Mouse (Mus musculus) limb, embryonic 10.5 days (tissue): ENCODE results near the gene Adamts17. TPM values are rescaled to one million over a fixed set of nuclear protein-coding genes. Genes with fewer than 3 reads are reported as not detected.
A peak's percentile ranks its signal among the peaks of the same experiment; 100 is the strongest.

Source experiments
- DNase-seq: peaks from one replicate; pipeline ENCODE4 v3.0.0-alpha.2; 2017; ENCODE audit warnings: low spot score
- H3K27ac ChIP-seq: fragments of 300-500 bp; sonication (generic); 2 replicates; pipeline ENCODE4 v1.5.1; 2016; ENCODE audit warnings: mild to moderate bottlenecking
- H3K27me3 ChIP-seq: fragments of 300-500 bp; sonication (generic); 2 replicates; pipeline ENCODE4 v1.6.1; 2016; ENCODE audit warnings: low read depth, mild to moderate bottlenecking; ENCODE audit not compliant: poor library complexity, severe bottlenecking
- H3K36me3 ChIP-seq: fragments of 300-500 bp; sonication (generic); 2 replicates; pipeline ENCODE4 v1.6.1; 2016; ENCODE audit warnings: mild to moderate bottlenecking, moderate library complexity
- H3K4me1 ChIP-seq: fragments of 300-500 bp; sonication (generic); 2 replicates; pipeline ENCODE4 v1.6.1; 2016
- H3K4me3 ChIP-seq: fragments of 300-500 bp; sonication (generic); 2 replicates; pipeline ENCODE4 v1.5.1; 2016; ENCODE audit warnings: mild to moderate bottlenecking, moderate library complexity
- H3K9me3 ChIP-seq: fragments of 300-500 bp; sonication (generic); replicated peaks from 2 replicates; pipeline ENCODE4 v1.6.1; 2016; ENCODE audit warnings: mild to moderate bottlenecking
- WGBS: fragments of 180-500 bp; shearing (Covaris S2); methylation state at CpG from one replicate; pipeline ENCODE4 v1.1.7; 2016; 5-methylcytosine and 5-hydroxymethylcytosine counted together
- polyA plus RNA-seq: library from polyadenylated mRNA; unstranded; fragments of >200 nt; fragmentation: Nextera tagmentation; extraction: Ambion mirVana; gene quantifications from 2 replicates; pipeline ENCODE4 v1.2.1, GENCODE M21; 2016

The Adamts17 gene
- polyA plus RNA-seq, 1 experiment from 2014 or later: 6.7 TPM

DNA sequence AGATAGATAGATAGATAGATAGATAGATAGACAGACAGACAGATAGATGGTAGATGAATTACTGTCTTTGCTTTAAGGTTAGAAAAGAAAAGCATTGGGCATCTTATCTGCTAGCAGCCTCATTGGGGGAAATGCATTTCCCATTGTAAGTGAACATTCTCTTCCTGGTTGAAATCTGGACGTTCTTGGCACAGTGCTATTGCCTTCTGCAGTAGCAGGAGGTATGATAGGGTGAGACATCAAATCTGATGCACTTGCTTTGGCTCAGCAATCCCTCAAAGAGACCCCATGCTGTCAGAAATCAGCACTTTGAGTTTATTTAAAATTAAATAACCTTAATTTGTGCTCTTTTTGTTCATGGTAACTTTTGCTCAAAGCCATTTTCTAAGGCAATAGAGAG, 164.1 kb downstream of the Adamts17 start:
- WGBS: 81% methylated on average over 1 of the region's 1 CpGs
- Histone ChIP-seq H3K27ac (no peak overlapping the region), H3K27me3 (no peaks in the 10 kb centered on the region), H3K4me1 (no peaks in the 10 kb centered on the region), H3K4me3 (no peak overlapping the region), H3K9me3 (no peaks in the 10 kb centered on the region), H3K36me3 (peaks cover 17% of the 10 kb centered on the region)
- no peak for DNase-seq

DNA sequence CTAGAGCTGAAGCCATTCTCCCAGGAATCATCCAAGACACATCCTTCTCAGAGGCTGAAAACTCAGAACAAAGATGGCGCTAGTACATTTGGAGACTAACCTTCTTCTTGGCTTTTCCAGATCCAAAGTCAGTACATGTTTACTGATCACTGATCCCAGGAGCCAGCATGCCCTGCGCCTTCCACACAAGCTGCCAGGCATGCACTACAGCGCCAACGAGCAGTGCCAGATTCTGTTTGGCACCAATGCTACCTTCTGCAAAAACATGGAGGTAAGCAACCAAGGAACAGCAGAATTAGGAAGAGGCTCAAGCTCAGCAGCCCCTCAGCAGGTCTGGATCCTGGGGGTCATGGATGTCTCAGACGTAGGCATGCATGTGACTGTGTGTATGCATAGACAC, 164.7 kb downstream of the Adamts17 start:
- no peak for DNase-seq
- Histone ChIP-seq H3K27me3 (no peaks in the 10 kb centered on the region), H3K27ac (no peak overlapping the region), H3K9me3 (no peaks in the 10 kb centered on the region), H3K4me3 (no peak overlapping the region), H3K36me3 (peaks cover 17% of the 10 kb centered on the region), H3K4me1 (no peaks in the 10 kb centered on the region)
- WGBS: 94% methylated on average over 5 of the region's 5 CpGs

DNA sequence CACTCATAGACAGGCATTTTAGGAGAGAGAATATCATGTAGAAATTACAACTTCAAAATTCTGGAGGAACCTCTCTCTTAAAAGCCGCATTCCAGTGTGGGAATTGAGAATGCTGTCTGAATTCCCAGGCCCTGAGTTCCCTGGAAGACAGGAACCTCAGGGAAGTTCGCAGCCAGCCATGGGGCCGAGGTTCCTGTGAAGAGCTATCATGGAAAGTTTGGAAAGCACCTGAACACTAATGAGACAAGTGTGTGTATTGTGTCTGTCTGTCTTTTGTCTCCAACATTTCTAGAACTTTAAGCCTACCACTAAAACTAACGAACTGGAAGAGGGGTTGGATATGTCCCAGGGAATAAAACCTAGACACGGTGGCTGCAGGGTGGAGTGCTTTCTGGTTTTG, 170.3 kb downstream of the Adamts17 start:
- Histone ChIP-seq H3K27me3 (no peaks in the 10 kb centered on the region), H3K27ac (no peak overlapping the region), H3K4me1 (peaks cover 3% of the 10 kb centered on the region; the same call in 1 of the 2 replicates), H3K36me3 (peaks cover 11% of the 10 kb centered on the region), H3K4me3 (no peak overlapping the region), H3K9me3 (no peaks in the 10 kb centered on the region)
- 88% methylated on average over 5 of the region's 5 CpGs for WGBS
- DNase-seq: no peak

DNA sequence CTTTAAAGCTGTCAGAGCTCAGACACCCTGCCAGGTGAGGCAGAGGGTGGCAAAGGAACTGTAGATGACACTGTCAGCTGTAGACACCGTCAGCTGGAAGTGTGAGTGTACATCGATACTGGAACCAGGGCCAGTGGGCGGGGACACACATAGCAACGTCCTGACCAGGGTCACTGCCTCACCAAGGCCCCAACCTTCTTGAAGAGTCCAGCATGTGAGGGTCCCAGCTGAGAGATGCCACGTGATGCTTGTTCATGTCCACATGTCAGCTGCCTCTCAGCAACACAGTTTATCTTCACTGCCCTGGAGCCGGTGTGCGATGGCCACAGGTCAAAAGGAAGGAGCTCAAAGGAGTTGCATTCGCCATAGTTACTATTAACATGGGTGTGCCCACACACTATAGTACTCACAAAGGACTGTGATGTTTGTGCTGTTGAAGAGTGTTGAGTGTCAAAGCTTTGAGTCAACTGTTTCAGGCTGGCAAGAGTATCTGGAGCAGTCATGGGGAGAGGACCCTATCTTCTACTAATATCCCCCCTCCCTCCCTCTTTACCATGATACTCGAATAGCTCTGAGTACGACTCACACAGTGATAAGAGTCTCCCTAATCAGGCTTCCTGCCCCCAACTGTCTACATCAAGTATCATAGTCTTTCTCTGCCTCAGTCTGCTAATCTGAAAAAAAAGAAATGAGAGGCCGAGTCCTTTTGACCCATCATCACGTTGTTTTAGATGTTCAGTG, 172.6 kb downstream of the Adamts17 start:
- Histone ChIP-seq H3K9me3 (no peaks in the 10 kb centered on the region), H3K27me3 (no peaks in the 10 kb centered on the region), H3K4me3 (no peak overlapping the region), H3K4me1 (peaks cover 3% of the 10 kb centered on the region; the same call in 1 of the 2 replicates), H3K27ac (no peak overlapping the region), H3K36me3 (peaks cover 4% of the 10 kb centered on the region)
- DNase-seq: no peak
- 83% methylated on average over 12 of the region's 12 CpGs for WGBS

DNA sequence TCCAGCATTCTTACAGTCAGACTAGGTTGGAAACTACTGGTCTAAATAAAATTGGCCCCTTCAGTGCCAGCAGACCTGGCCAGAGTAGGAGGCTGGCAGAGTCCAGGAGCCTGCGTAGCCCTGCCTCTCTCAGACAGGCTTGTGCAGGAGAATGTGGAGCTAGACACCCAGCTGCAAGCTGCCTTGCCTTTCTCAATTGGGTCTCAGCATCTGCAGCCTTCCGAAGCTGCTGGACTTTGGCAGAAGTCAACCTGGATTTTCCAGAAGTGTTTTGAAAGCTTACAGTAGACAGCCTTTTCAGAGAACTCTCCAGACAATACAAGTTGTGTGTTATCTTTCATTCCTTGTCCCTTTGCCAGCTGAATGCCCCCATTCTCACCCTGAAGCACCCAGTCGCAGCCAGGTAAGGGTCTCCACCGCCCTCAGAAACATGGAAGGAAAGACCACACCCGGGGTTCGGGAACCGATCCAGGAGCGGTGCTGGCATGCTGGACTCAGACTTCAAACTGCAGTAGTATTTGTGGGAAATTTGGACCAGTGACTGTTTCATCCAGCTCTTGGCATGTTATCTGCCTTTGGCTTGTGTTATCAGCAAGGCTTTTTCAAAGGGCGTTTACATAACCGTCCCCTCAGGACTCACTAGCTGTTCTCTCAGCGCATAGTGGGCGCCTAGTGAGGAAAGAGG, 173.8 kb downstream of the Adamts17 start:
- WGBS: 91% methylated on average over 12 of the region's 12 CpGs
- no peaks in the 10 kb centered on the region for H3K9me3 ChIP-seq
- H3K27ac ChIP-seq: no peak overlapping the region
- no peak overlapping the region for H3K4me3 ChIP-seq
- peaks cover under 1% of the 10 kb centered on the region; the same call in 1 of the 2 replicates for H3K36me3 ChIP-seq
- H3K4me1 ChIP-seq: peaks cover 3% of the 10 kb centered on the region; the same call in 1 of the 2 replicates
- H3K27me3 ChIP-seq: no peaks in the 10 kb centered on the region
- DNase-seq: no peak

DNA sequence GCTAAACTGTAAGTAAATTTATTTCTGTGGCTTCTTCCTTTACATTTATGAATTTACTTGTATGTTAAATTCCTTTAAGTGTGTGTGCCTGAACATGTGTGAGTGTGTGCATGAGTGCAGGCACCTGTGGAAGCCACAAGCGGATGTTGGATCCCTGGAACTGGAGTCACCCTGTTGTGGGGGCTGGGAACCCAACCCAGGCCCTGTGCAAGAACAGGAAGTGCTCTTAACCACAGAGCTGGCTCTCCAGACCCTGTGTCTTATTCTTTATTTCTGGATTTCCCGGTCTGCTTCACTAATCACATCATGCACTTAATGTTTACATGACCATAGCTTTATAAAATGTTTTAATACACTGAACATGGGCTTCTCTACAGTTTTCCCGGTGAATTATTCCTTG, 180.4 kb downstream of the Adamts17 start:
- H3K9me3 ChIP-seq: no peaks in the 10 kb centered on the region
- H3K4me1 ChIP-seq: peaks cover 4% of the 10 kb centered on the region; the same call in 1 of the 2 replicates
- no peak overlapping the region for H3K4me3 ChIP-seq
- no peak overlapping the region for H3K27ac ChIP-seq
- H3K36me3 ChIP-seq: no peaks in the 10 kb centered on the region
- no peaks in the 10 kb centered on the region for H3K27me3 ChIP-seq
- 93% methylated on average over 3 of the region's 3 CpGs for WGBS
- no peak for DNase-seq

DNA sequence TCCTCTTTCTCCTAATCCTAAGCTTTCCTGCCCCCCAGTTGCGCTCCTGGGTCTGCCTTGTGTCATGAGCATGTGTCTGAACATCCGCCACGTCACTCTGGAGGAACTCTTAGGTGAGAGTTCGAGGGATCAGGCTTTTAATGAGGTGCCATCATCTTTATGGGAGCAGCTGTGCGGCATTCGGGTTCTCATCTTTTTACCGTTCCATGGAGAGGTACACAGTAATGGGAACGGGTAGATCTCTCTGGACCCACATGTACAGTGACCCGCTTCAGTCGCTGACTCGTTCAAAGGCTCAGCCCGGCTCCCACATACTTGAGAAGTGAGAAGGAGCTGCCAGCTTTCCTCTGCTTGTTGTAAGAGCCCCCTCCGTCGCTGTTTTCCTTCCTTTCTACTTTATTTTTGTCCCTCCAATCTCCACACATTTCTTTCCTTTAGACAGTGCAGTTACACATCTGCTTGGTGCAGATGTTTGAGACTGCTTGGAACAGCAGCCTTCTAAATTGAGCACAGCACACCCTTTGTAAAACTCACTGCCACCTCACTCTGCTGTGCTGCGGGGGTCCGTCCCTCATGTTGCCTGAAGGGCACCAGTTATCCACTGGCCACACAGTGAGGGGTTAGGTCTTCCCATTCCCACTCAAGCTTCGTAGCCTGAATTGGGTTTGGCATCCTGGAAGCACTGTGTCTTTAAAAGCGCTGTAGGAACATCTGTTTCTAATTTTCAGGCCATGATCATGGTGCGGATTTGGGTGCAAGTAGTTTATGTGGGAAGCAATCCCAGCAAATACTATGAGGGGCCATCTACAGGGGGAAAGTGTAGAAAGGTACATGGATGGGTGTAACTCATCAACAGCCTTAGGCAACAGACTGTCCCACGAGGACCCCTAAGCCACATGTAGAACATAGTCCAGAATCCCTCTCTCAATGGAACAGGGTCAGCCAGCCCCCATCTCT, 186.9 kb downstream of the Adamts17 start:
- H3K4me1 ChIP-seq: peaks cover 33% of the 10 kb centered on the region
- peak overlapping the region; percentile 30 for H3K4me3 ChIP-seq
- H3K27ac ChIP-seq: peak overlapping the region; percentile 78
- WGBS: 32% methylated on average over 20 of the region's 20 CpGs
- no peaks in the 10 kb centered on the region for H3K9me3 ChIP-seq
- no peaks in the 10 kb centered on the region for H3K36me3 ChIP-seq
- peak; percentile 62 for DNase-seq
- no peaks in the 10 kb centered on the region for H3K27me3 ChIP-seq

DNA sequence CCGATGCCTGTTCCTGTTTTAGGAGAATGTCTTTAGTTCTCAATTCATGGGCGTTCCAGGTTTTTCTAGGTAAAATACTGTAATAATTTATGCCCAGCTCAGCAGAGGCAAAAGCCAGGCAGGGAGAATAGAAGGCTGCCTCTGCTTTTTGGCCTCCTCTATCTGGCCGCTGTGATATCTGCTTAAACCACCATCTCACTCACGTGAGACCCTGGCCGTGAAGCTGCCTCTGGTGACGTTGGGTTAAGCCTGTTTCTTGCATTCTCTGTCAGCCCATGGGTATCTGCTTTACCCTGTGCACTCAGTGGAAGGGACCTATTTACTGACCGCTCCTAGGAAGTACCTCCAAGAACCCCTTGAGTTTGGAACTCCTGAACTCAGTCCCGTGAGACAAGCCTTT, 187.7 kb downstream of the Adamts17 start:
- Histone ChIP-seq H3K27ac (peak overlapping the region; percentile 78), H3K4me1 (peaks cover 33% of the 10 kb centered on the region), H3K4me3 (no peak overlapping the region), H3K27me3 (no peaks in the 10 kb centered on the region), H3K36me3 (no peaks in the 10 kb centered on the region), H3K9me3 (no peaks in the 10 kb centered on the region)
- 87% methylated on average over 8 of the region's 8 CpGs for WGBS
- DNase-seq: no peak

DNA sequence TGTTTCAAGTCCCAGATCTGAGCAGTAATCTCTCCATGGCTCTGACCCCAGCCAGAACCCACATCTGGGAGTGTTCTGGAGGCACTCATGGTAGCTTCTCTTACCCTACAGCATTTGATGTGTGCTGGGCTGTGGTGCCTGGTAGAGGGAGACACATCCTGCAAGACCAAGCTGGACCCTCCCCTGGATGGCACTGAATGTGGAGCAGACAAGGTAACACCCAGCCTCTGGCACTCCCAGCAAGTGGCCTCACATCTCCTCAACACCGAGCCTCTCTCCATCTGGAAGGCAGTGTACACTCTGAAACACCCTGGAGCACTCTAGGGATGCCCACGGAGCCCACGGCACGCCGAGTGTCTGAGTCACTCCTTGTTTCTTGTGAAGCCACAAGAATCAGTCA, 188.2 kb downstream of the Adamts17 start:
- Histone ChIP-seq H3K4me3 (no peak overlapping the region), H3K36me3 (no peaks in the 10 kb centered on the region), H3K9me3 (no peaks in the 10 kb centered on the region), H3K27ac (peak overlapping the region; percentile 78), H3K27me3 (no peaks in the 10 kb centered on the region), H3K4me1 (peaks cover 36% of the 10 kb centered on the region)
- whole genome bisulfite sequencing: 92% methylated on average over 5 of the region's 5 CpGs
- DNase-seq: no peak

DNA sequence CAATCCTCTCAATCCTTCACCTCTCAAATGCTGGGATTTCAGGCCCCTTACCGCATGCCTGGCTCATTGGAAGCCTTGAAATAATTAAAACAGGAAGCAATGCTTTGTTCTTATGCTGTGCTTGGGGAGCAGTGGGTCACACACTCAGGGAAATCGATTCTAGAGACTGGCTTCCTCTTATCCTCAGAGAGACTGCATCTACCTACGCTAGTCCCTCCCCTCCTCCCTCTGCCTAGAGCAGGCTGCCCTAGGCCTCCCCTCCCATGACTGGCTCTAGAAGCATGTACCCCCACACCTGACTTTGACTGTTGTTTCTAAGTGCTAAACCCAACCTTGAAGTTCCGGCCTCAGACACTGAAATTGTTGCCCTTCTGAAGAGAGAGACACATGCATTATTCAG, 189.4 kb downstream of the Adamts17 start:
- 68% methylated on average over 4 of the region's 4 CpGs for WGBS

DNA sequence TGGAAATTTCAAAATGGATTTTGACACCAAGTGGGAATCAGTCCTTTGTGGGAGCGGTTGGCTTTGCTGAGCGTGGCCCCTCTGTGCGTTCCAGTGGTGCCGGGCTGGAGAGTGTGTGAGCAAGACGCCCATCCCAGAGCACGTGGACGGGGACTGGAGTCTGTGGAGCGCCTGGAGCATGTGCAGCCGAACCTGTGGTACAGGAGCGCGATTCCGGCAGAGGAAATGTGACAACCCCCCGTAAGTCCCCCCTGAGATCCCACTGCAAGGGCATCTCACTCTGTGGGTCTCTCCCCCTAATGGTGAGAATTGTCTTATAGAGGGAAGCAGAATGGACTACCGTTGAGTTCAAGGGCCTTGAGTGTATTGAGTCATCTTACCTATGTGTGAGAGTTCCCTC, 189.9 kb downstream of the Adamts17 start:
- no peaks in the 10 kb centered on the region for H3K9me3 ChIP-seq
- no peak overlapping the region for H3K27ac ChIP-seq
- H3K4me3 ChIP-seq: no peak overlapping the region
- H3K4me1 ChIP-seq: peaks cover 40% of the 10 kb centered on the region
- no peaks in the 10 kb centered on the region for H3K27me3 ChIP-seq
- WGBS: 95% methylated on average over 14 of the region's 14 CpGs
- no peaks in the 10 kb centered on the region for H3K36me3 ChIP-seq
- DNase-seq: no peak

More for the DNA sequence above, 189.4 kb downstream of the Adamts17 start:
- Histone ChIP-seq H3K27me3 (no peaks in the 10 kb centered on the region), H3K4me3 (no peak overlapping the region), H3K36me3 (no peaks in the 10 kb centered on the region), H3K27ac (0 out of 2 replicates have a peak overlapping the region, but pooled peaks have one; percentile 34), H3K9me3 (no peaks in the 10 kb centered on the region), H3K4me1 (peaks cover 36% of the 10 kb centered on the region)
- DNase-seq: no peak

DNA sequence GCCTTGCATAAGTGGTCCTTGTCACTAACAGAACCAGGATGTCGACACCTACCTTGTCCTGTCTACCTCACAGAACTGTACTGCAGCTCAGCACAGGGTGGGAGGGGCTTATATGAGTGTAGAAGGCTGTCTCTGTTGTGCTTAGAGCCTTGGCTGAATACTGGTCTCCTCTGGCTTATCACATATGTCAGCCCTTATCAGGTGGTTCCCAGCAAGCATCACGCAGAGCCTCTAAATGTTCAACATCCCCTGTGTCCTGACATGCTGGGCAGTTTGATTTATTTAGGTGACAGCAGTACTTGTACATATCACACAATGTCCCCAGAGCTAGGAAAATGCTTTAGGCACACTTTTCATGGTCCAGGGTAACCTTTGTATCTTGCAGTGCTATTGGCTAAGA, 191.7 kb downstream of the Adamts17 start:
- 82% methylated on average over 2 of the region's 2 CpGs for WGBS
- no peak for DNase-seq

More for the DNA sequence above, 191.7 kb downstream of the Adamts17 start:
- H3K36me3 ChIP-seq: no peaks in the 10 kb centered on the region
- no peaks in the 10 kb centered on the region for H3K9me3 ChIP-seq
- H3K27me3 ChIP-seq: no peaks in the 10 kb centered on the region
- no peak overlapping the region for H3K4me3 ChIP-seq
- H3K4me1 ChIP-seq: peaks cover 25% of the 10 kb centered on the region
- H3K27ac ChIP-seq: no peak overlapping the region
